Mouse (Mus musculus) CH12F3 (cell line): ENCODE measurements around the gene Shld2.
"Not testable (repeated sequence)": the region's sequence is repeated elsewhere in the genome, so short reads cannot be mapped to it uniquely, and the experiment has no call there.

ENCODE experiments used
- in situ Hi-C: fragments of 300-500 bp; cut with MboI; formaldehyde crosslinking; loops from 2 replicates; pipeline ENCODE4 v1.14.3; 2020; ENCODE audit warnings: low sequenced_read_pairs

Gene Shld2

GRCm38 (mm10) chr14:34289259-34290015, 20.9 kb downstream of the Shld2 start:
- in situ Hi-C loops, result no loop called here

GRCm38 (mm10) chr14:34288396-34288795, 21.9 kb downstream of the Shld2 start:
- in situ Hi-C loops, result no loop called here

- in situ Hi-C loops, result no loop called here
These were observed 28.5 kb downstream of the Shld2 start for GRCm38 (mm10) chr14:34281736-34282269.

- in situ Hi-C loops, result no loop called here
These were observed 29.5 kb downstream of the Shld2 start for GRCm38 (mm10) chr14:34280798-34281197.

GRCm38 (mm10) chr14:34279726-34280125, 30.6 kb downstream of the Shld2 start:
- in situ Hi-C loops, result no loop called here

GRCm38 (mm10) chr14:34275225-34275624, 35.1 kb downstream of the Shld2 start:
- in situ Hi-C loops, result no loop called here

GRCm38 (mm10) chr14:34274141-34274540, 36.2 kb downstream of the Shld2 start:
- in situ Hi-C loops, result no loop called here

GRCm38 (mm10) chr14:34273280-34273679, 37.0 kb downstream of the Shld2 start:
- in situ Hi-C loops, result no loop called here

GRCm38 (mm10) chr14:34268046-34268445, 42.2 kb downstream of the Shld2 start:
- in situ Hi-C loops, result no loop called here

GRCm38 (mm10) chr14:34258525-34258924, 51.8 kb downstream of the Shld2 start:
- in situ Hi-C loops, result not testable (repeated sequence)

GRCm38 (mm10) chr14:34253261-34253660, 57.0 kb downstream of the Shld2 start:
- in situ Hi-C loops, result no loop called here

- in situ Hi-C loops, result no loop called here
These were observed 57.7 kb downstream of the Shld2 start for GRCm38 (mm10) chr14:34252470-34253145.

GRCm38 (mm10) chr14:34240676-34241075, 69.6 kb downstream of the Shld2 start:
- in situ Hi-C loops, result no loop called here

- in situ Hi-C loops, result no loop called here
These were observed 70.0 kb downstream of the Shld2 start for GRCm38 (mm10) chr14:34240263-34240662.

GRCm38 (mm10) chr14:34234630-34235380, 75.5 kb downstream of the Shld2 start:
- in situ Hi-C loops, result no loop called here

GRCm38 (mm10) chr14:34233846-34234245, 76.4 kb downstream of the Shld2 start:
- in situ Hi-C loops, result no loop called here

GRCm38 (mm10) chr14:34232866-34233680, 77.2 kb downstream of the Shld2 start:
- in situ Hi-C loops, result no loop called here

- in situ Hi-C loops, result no loop called here
These were observed 78.0 kb downstream of the Shld2 start for GRCm38 (mm10) chr14:34232340-34232739.

- in situ Hi-C loops, result no loop called here
These were observed 81.3 kb downstream of the Shld2 start for GRCm38 (mm10) chr14:34228830-34229506.

- in situ Hi-C loops, result no loop called here
These were observed 82.3 kb downstream of the Shld2 start for GRCm38 (mm10) chr14:34227981-34228380.
